Mouse (Mus musculus) heart, adult 2 months (tissue): ENCODE results near the gene Pfdn4. TPM values are rescaled to one million over a fixed set of nuclear protein-coding genes. Genes with fewer than 3 reads are reported as not detected.

ENCODE experiments used
- DNase-seq, 2 experiments: peaks; one replicate each; pipeline ENCODE4 v3.0.0; 2021
- H3K27ac ChIP-seq: fragments of 200-600 bp; 2 replicates; pipeline ENCODE4 v1.8.1; 2022
- H3K27me3 ChIP-seq: fragments of 200-500 bp; 2 replicates; pipeline ENCODE4 v1.6.1; 2012; ENCODE audit warnings: mild to moderate bottlenecking, low read length, inconsistent platforms, mixed read lengths; ENCODE audit not compliant: control insufficient read depth, insufficient read depth
- H3K36me3 ChIP-seq: fragments of 200-500 bp; 2 replicates; pipeline ENCODE4 v1.6.1; 2012; ENCODE audit warnings: low read length, inconsistent platforms; ENCODE audit not compliant: control insufficient read depth, insufficient read depth
- H3K4me1 ChIP-seq: fragments of 200-500 bp; 2 replicates; pipeline ENCODE4 v1.6.1; 2011; ENCODE audit warnings: low read length; ENCODE audit not compliant: control insufficient read depth, insufficient read depth
- H3K4me3 ChIP-seq: fragments of 200-600 bp; 2 replicates; pipeline ENCODE4 v1.8.1; 2022
- H3K79me2 ChIP-seq: fragments of 200-500 bp; replicated peaks from 2 replicates; pipeline ENCODE4 v1.6.1; 2012; ENCODE audit warnings: mild to moderate bottlenecking, inconsistent platforms, low read length, moderate library complexity, mixed read lengths; ENCODE audit not compliant: control insufficient read depth, insufficient read depth
- H3K9ac ChIP-seq: fragments of 200-500 bp; 2 replicates; pipeline ENCODE4 v1.6.1; 2012; ENCODE audit warnings: low read depth, mild to moderate bottlenecking, control low read depth, inconsistent platforms, low read length, mixed read lengths
- CTCF ChIP-seq: fragments of 200-600 bp; IDR thresholded peaks from 2 replicates; pipeline ENCODE4 v1.8.1; 2022; ENCODE audit warnings: antibody characterized with exemption, mild to moderate bottlenecking, moderate library complexity
- EP300 ChIP-seq: fragments of 200-500 bp; IDR thresholded peaks from 2 replicates; pipeline ENCODE4 v1.6.1; 2011; ENCODE audit warnings: low read depth, low read length, control low read depth; ENCODE audit not compliant: insufficient read depth
- POLR2A ChIP-seq: fragments of 200-500 bp; IDR thresholded peaks from 2 replicates; pipeline ENCODE4 v1.6.1; 2011; ENCODE audit warnings: mild to moderate bottlenecking, low read depth, low read length, control low read depth; ENCODE audit not compliant: insufficient read depth
- WGBS: fragments of 180-500 bp; shearing (Covaris S2); methylation state at CpG from one replicate; pipeline ENCODE4 v1.1.7; 2018; 5-methylcytosine and 5-hydroxymethylcytosine counted together
- intact Hi-C: fragments of 180-260 bp; cut with DNase I; formaldehyde crosslinking; loops from one replicate; pipeline ENCODE4 v1.15.1; 2025
- polyA plus RNA-seq: library from polyadenylated mRNA; depleted of rRNA; stranded (reverse); fragments of >200 nt; gene quantifications from 2 replicates; pipeline ENCODE4 v1.2.3, GENCODE M21; 2012
- total RNA-seq, 2 experiments: library from RNA; stranded (reverse); gene quantifications; 2 replicates each; pipeline ENCODE4 v1.2.3; 2021

The Pfdn4 gene
- total and polyA plus RNA-seq, 3 experiments = 3.6 to 13.3 (median 10.6) TPM

- no peak for DNase-seq
- H3K27ac ChIP-seq = no peak overlapping the region
Measured at GRCm38 (mm10) chr2:170526513-170526912, 30.3 kb downstream of the Pfdn4 start.

GRCm38 (mm10) chr2:170528061-170528460, 31.8 kb downstream of the Pfdn4 start:
- no peak for DNase-seq
- no peaks in the 10 kb centered on the region for H3K36me3 ChIP-seq
- no peak overlapping the region for H3K27ac ChIP-seq
- H3K4me1 ChIP-seq = no peaks in the 10 kb centered on the region
- no peak overlapping the region for H3K4me3 ChIP-seq
- H3K79me2 ChIP-seq = no peaks in the 10 kb centered on the region
- WGBS = 96% methylated on average over 16 of the region's 16 CpGs
- no peak overlapping the region for H3K9ac ChIP-seq
- TF ChIP-seq EP300 (no peak), CTCF (no peak), POLR2A (no peak)
- H3K27me3 ChIP-seq = no peaks in the 10 kb centered on the region
- intact Hi-C loops = no loop called here

More at GRCm38 (mm10) chr2:170526513-170526912, 30.3 kb downstream of the Pfdn4 start:
- Histone ChIP-seq H3K4me1 (no peaks in the 10 kb centered on the region), H3K27me3 (no peaks in the 10 kb centered on the region), H3K36me3 (no peaks in the 10 kb centered on the region), H3K9ac (no peak overlapping the region), H3K79me2 (no peaks in the 10 kb centered on the region), H3K4me3 (no peak overlapping the region)
- intact Hi-C loops = no loop called here
- 46% methylated on average over 8 of the region's 8 CpGs for WGBS
- TF ChIP-seq EP300 (no peak), CTCF (no peak), POLR2A (no peak)

- intact Hi-C loops = no loop called here
Measured at GRCm38 (mm10) chr2:170529766-170530165, 33.5 kb downstream of the Pfdn4 start.

GRCm38 (mm10) chr2:170530256-170530655, 34.0 kb downstream of the Pfdn4 start:
- no peaks in the 10 kb centered on the region for H3K36me3 ChIP-seq
- DNase-seq = no peak
- H3K27ac ChIP-seq = no peak overlapping the region
- WGBS = 86% methylated on average over 3 of the region's 3 CpGs
- H3K79me2 ChIP-seq = no peaks in the 10 kb centered on the region
- intact Hi-C loops = no loop called here
- no peak overlapping the region for H3K9ac ChIP-seq
- H3K27me3 ChIP-seq = no peaks in the 10 kb centered on the region
- no peaks in the 10 kb centered on the region for H3K4me1 ChIP-seq
- no peak for TF ChIP-seq EP300
- TF ChIP-seq POLR2A = no peak
- TF ChIP-seq CTCF = no peak
- H3K4me3 ChIP-seq = no peak overlapping the region

More at GRCm38 (mm10) chr2:170529766-170530165, 33.5 kb downstream of the Pfdn4 start:
- no peaks in the 10 kb centered on the region for H3K36me3 ChIP-seq
- H3K27me3 ChIP-seq = no peaks in the 10 kb centered on the region
- no peak overlapping the region for H3K27ac ChIP-seq
- no peak for TF ChIP-seq POLR2A
- no peak for TF ChIP-seq EP300
- TF ChIP-seq CTCF = no peak
- H3K9ac ChIP-seq = no peak overlapping the region
- no peaks in the 10 kb centered on the region for H3K4me1 ChIP-seq
- H3K79me2 ChIP-seq = no peaks in the 10 kb centered on the region
- no peak overlapping the region for H3K4me3 ChIP-seq
- DNase-seq = no peak
- 87% methylated on average over 7 of the region's 7 CpGs for WGBS

GRCm38 (mm10) chr2:170534116-170534802, 38.0 kb downstream of the Pfdn4 start:
- H3K79me2 ChIP-seq = no peaks in the 10 kb centered on the region
- H3K4me1 ChIP-seq = no peaks in the 10 kb centered on the region
- no peak overlapping the region for H3K27ac ChIP-seq
- H3K27me3 ChIP-seq = no peaks in the 10 kb centered on the region
- WGBS = 28% methylated on average over 12 of the region's 12 CpGs
- no peaks in the 10 kb centered on the region for H3K36me3 ChIP-seq
- no peak for DNase-seq
- H3K4me3 ChIP-seq = no peak overlapping the region
- H3K9ac ChIP-seq = no peak overlapping the region
- intact Hi-C loops = no loop called here
- TF ChIP-seq EP300 = no peak
- TF ChIP-seq POLR2A = no peak
- no peak for TF ChIP-seq CTCF

GRCm38 (mm10) chr2:170534803-170535174, 38.6 kb downstream of the Pfdn4 start:
- H3K79me2 ChIP-seq = no peaks in the 10 kb centered on the region
- no peak overlapping the region for H3K27ac ChIP-seq
- no peaks in the 10 kb centered on the region for H3K36me3 ChIP-seq
- no peaks in the 10 kb centered on the region for H3K27me3 ChIP-seq
- 90% methylated on average over 11 of the region's 11 CpGs for WGBS
- H3K4me1 ChIP-seq = no peaks in the 10 kb centered on the region
- no peak for DNase-seq
- intact Hi-C loops = no loop called here
- no peak overlapping the region for H3K4me3 ChIP-seq
- no peak overlapping the region for H3K9ac ChIP-seq
- TF ChIP-seq CTCF = no peak
- no peak for TF ChIP-seq POLR2A
